Mouse (Mus musculus) naive thymus-derived CD4-positive, alpha-beta T cell, adult 2 months (primary cell): ENCODE data around the gene Cib4.

Source experiments
- DNase-seq: peaks from one replicate; pipeline ENCODE4 v3.0.0-alpha.2; 2011; ENCODE audit warnings: low read depth

Cib4 gene

GRCm38 (mm10) chr5:30516376-30516775, 29.3 kb downstream of the Cib4 start:
- peak; percentile 56 for DNase-seq

- DNase-seq = no peak
Measured at GRCm38 (mm10) chr5:30513111-30513510, 32.5 kb downstream of the Cib4 start.

GRCm38 (mm10) chr5:30497299-30497698, 48.3 kb downstream of the Cib4 start:
- DNase-seq = no peak

GRCm38 (mm10) chr5:30496821-30497220, 48.8 kb downstream of the Cib4 start:
- no peak for DNase-seq

- no peak for DNase-seq
Measured at GRCm38 (mm10) chr5:30495288-30495687, 50.3 kb downstream of the Cib4 start.

- DNase-seq = no peak
Measured at GRCm38 (mm10) chr5:30494606-30495005, 51.0 kb downstream of the Cib4 start.

GRCm38 (mm10) chr5:30493723-30494122, 51.9 kb downstream of the Cib4 start:
- DNase-seq = no peak

- no peak for DNase-seq
Measured at GRCm38 (mm10) chr5:30490845-30491244, 54.8 kb downstream of the Cib4 start.

- DNase-seq = no peak
Measured at GRCm38 (mm10) chr5:30490215-30490614, 55.4 kb downstream of the Cib4 start.

- DNase-seq = no peak
Measured at GRCm38 (mm10) chr5:30485136-30485535, 60.5 kb downstream of the Cib4 start.

- DNase-seq = no peak
Measured at GRCm38 (mm10) chr5:30484591-30484990, 61.0 kb downstream of the Cib4 start.

- no peak for DNase-seq
Measured at GRCm38 (mm10) chr5:30483533-30483932, 62.1 kb downstream of the Cib4 start.

GRCm38 (mm10) chr5:30482319-30482718, 63.3 kb downstream of the Cib4 start:
- peak; percentile 55 for DNase-seq

- DNase-seq = peak; percentile 28
Measured at GRCm38 (mm10) chr5:30476534-30476933, 69.1 kb downstream of the Cib4 start.

GRCm38 (mm10) chr5:30472148-30472547, 73.5 kb downstream of the Cib4 start:
- DNase-seq = no peak

GRCm38 (mm10) chr5:30470454-30470853, 75.2 kb downstream of the Cib4 start:
- DNase-seq = no peak

GRCm38 (mm10) chr5:30466315-30466714, 79.3 kb downstream of the Cib4 start:
- no peak for DNase-seq

- no peak for DNase-seq
Measured at GRCm38 (mm10) chr5:30465861-30466260, 79.8 kb downstream of the Cib4 start, which contains the start of gene 1700001C02Rik. Gene 1700001C02Rik (plus strand): TSS chr5:30466047.

GRCm38 (mm10) chr5:30461821-30462220, 83.8 kb downstream of the Cib4 start, which contains the start of gene Otof:
Gene Otof (minus strand): TSS chr5:30461932.
- no peak for DNase-seq

GRCm38 (mm10) chr5:30460155-30460554, 85.5 kb downstream of the Cib4 start:
- no peak for DNase-seq

- DNase-seq = no peak
Measured at GRCm38 (mm10) chr5:30456056-30456455, 89.6 kb downstream of the Cib4 start.

GRCm38 (mm10) chr5:30444327-30444895, 101.2 kb downstream of the Cib4 start:
- DNase-seq = no peak

- no peak for DNase-seq
Measured at GRCm38 (mm10) chr5:30442196-30442595, 103.4 kb downstream of the Cib4 start.

GRCm38 (mm10) chr5:30440308-30440906, 105.2 kb downstream of the Cib4 start:
- no peak for DNase-seq
